Mouse (Mus musculus) spleen, embryonic (tissue): ENCODE measurements around the gene Jakmip3.

Experiments
- CTCF ChIA-PET: fragments of 350-600 bp; sonication (Branson Sonifier 250); formaldehyde crosslinking; loops from one replicate; lab custom pipeline; 2022; lab: Charles Lee

The Jakmip3 gene

GRCm38 (mm10) chr7:138940612-138941461, at the start of gene Jakmip3:
TSS of gene Jakmip3 (plus strand) at chr7:138940730.
- CTCF ChIA-PET: no interaction called here

GRCm38 (mm10) chr7:138898122-138898521, 42.4 kb upstream of the Jakmip3 start:
- CTCF ChIA-PET: no interaction called here

GRCm38 (mm10) chr7:138898743-138899142, 41.8 kb upstream of the Jakmip3 start:
- CTCF ChIA-PET: no interaction called here

GRCm38 (mm10) chr7:138903886-138904435, 36.6 kb upstream of the Jakmip3 start:
- CTCF ChIA-PET: no interaction called here

GRCm38 (mm10) chr7:138906441-138906840, 34.1 kb upstream of the Jakmip3 start:
- CTCF ChIA-PET: no interaction called here

GRCm38 (mm10) chr7:138907043-138907442, 33.5 kb upstream of the Jakmip3 start:
- CTCF ChIA-PET: interaction anchor here (0.7 to 1.2 kb wide), 2 partner anchors 61 to 68 kb away, joined by 3 read pairs; partner anchors contain the start of genes Mapk1ip1 and Ppp2r2d

- CTCF ChIA-PET: interaction anchor here (1.2 kb wide), 1 partner anchor 62 kb away, joined by 3 read pairs; the partner anchor contains the start of genes Mapk1ip1 and Ppp2r2d
Measured at GRCm38 (mm10) chr7:138907976-138908375, 32.6 kb upstream of the Jakmip3 start.

GRCm38 (mm10) chr7:138908768-138909276, 31.7 kb upstream of the Jakmip3 start:
- CTCF ChIA-PET: no interaction called here

GRCm38 (mm10) chr7:138909277-138910192, 31.0 kb upstream of the Jakmip3 start, which contains the start of gene Bnip3:
TSS of gene Bnip3 (minus strand) at chr7:138909519.
- CTCF ChIA-PET: no interaction called here

- CTCF ChIA-PET: no interaction called here
Measured at GRCm38 (mm10) chr7:138910193-138910562, 30.4 kb upstream of the Jakmip3 start.

- CTCF ChIA-PET: no interaction called here
Measured at GRCm38 (mm10) chr7:138913616-138914015, 26.9 kb upstream of the Jakmip3 start.

GRCm38 (mm10) chr7:138919156-138919944, 21.2 kb upstream of the Jakmip3 start:
- CTCF ChIA-PET: no interaction called here

- CTCF ChIA-PET: no interaction called here
Measured at GRCm38 (mm10) chr7:138921611-138922010, 18.9 kb upstream of the Jakmip3 start.

- CTCF ChIA-PET: interaction anchor here (1.4 kb wide), 1 partner anchor 83 kb away, joined by 5 read pairs; no protein-coding TSS in a partner anchor
Measured at GRCm38 (mm10) chr7:138923756-138924425, 16.6 kb upstream of the Jakmip3 start.

- CTCF ChIA-PET: no interaction called here
Measured at GRCm38 (mm10) chr7:138928456-138928855, 12.1 kb upstream of the Jakmip3 start.

- CTCF ChIA-PET: no interaction called here
Measured at GRCm38 (mm10) chr7:138934523-138934922, 6.0 kb upstream of the Jakmip3 start.

- CTCF ChIA-PET: no interaction called here
Measured at GRCm38 (mm10) chr7:138938991-138939390, 1.5 kb upstream of the Jakmip3 start.

GRCm38 (mm10) chr7:138940256-138940611, 296 bp upstream of the Jakmip3 start:
- CTCF ChIA-PET: no interaction called here

GRCm38 (mm10) chr7:138941571-138941970, 1.0 kb downstream of the Jakmip3 start:
- CTCF ChIA-PET: interaction anchor here (0.7 kb wide), 1 partner anchor 110 kb away, joined by 3 read pairs; no protein-coding TSS in a partner anchor

- CTCF ChIA-PET: interaction anchor here (0.6 kb wide), 1 partner anchor 1026 kb away, joined by 3 read pairs; no protein-coding TSS in a partner anchor
Measured at GRCm38 (mm10) chr7:138942301-138942700, 1.8 kb downstream of the Jakmip3 start.
